Mouse (Mus musculus) hindbrain, embryonic 11.5 days (tissue): ENCODE data around the gene Tnpo3. TPM values are rescaled to one million over a fixed set of nuclear protein-coding genes. Genes with fewer than 3 reads are reported as not detected.

Source experiments
- ATAC-seq: fragments of 200-750 bp; cut with Nextera tagmentation; 2 replicates; pipeline ENCODE4 v1.8.0; 2017; ENCODE audit warnings: mild to moderate bottlenecking, moderate TSS enrichment, moderate library complexity; ENCODE audit not compliant: low FRiP score
- DNase-seq: peaks from one replicate; pipeline ENCODE4 v3.0.0-alpha.2; 2015; ENCODE audit warnings: low spot score
- H3K27ac ChIP-seq: fragments of 300-500 bp; sonication (generic); 2 replicates; pipeline ENCODE4 v1.5.1; 2014; ENCODE audit warnings: mild to moderate bottlenecking, low read depth, low read length
- H3K27me3 ChIP-seq: fragments of 300-500 bp; sonication (generic); 2 replicates; pipeline ENCODE4 v1.6.1; 2014; ENCODE audit warnings: mild to moderate bottlenecking, low read length, moderate library complexity, mixed read lengths; ENCODE audit not compliant: control insufficient read depth, insufficient read depth
- H3K36me3 ChIP-seq: fragments of 300-500 bp; sonication (generic); 2 replicates; pipeline ENCODE4 v1.6.1; 2014; ENCODE audit warnings: mild to moderate bottlenecking, low read length, moderate library complexity, mixed read lengths; ENCODE audit not compliant: control insufficient read depth, insufficient read depth
- H3K4me1 ChIP-seq: fragments of 300-500 bp; sonication (generic); replicated peaks from 2 replicates; pipeline ENCODE4 v1.6.1; 2014; ENCODE audit warnings: low read length, mixed read lengths; ENCODE audit not compliant: control insufficient read depth, insufficient read depth
- H3K4me2 ChIP-seq: fragments of 300-500 bp; sonication (generic); replicated peaks from 2 replicates; pipeline ENCODE4 v1.6.1; 2014; ENCODE audit warnings: mild to moderate bottlenecking, low read depth, low read length
- H3K4me3 ChIP-seq: fragments of 300-500 bp; sonication (generic); 2 replicates; pipeline ENCODE4 v1.5.1; 2014; ENCODE audit warnings: low read depth, low read length
- H3K9ac ChIP-seq: fragments of 300-500 bp; sonication (generic); 2 replicates; pipeline ENCODE4 v1.6.1; 2014; ENCODE audit warnings: low read depth, low read length
- H3K9me3 ChIP-seq: fragments of 300-500 bp; sonication (generic); 2 replicates; pipeline ENCODE4 v1.6.1; 2016; ENCODE audit warnings: low read length; ENCODE audit not compliant: control insufficient read depth
- WGBS: fragments of 180-500 bp; shearing (Covaris S2); extraction: QIAGEN DNeasy Blood & Tissue Kit; methylation state at CpG from one replicate; pipeline ENCODE4 v1.1.7; 2014; 5-methylcytosine and 5-hydroxymethylcytosine counted together
- polyA plus RNA-seq: library from polyadenylated mRNA; unstranded; fragments of >200 nt; fragmentation: Nextera tagmentation; extraction: Ambion mirVana; gene quantifications from 2 replicates; pipeline ENCODE4 v1.2.1, GENCODE M21; 2014

The Tnpo3 gene
- 97.3 and 118 TPM in 2 replicates for polyA plus RNA-seq

GRCm38 (mm10) chr6:29609111-29610019 lies at the start of gene Tnpo3:
Gene Tnpo3 (minus strand): TSS chr6:29609887.
- peak; percentile 97 for ATAC-seq
- Histone ChIP-seq H3K4me2 (peak within 1 kb of the TSS; percentile 78), H3K36me3 (no peaks in the 10 kb centered on the region), H3K9me3 (no peaks in the 10 kb centered on the region), H3K9ac (peak within 1 kb of the TSS; percentile 89), H3K27me3 (no peaks in the 10 kb centered on the region), H3K27ac (peak within 1 kb of the TSS; percentile 24; the same call in 1 of the 2 replicates), H3K4me1 (no peaks in the 10 kb centered on the region), H3K4me3 (peak within 1 kb of the TSS; percentile 95)
- peak; percentile 92 for DNase-seq
- WGBS: under 1% methylated on average over 67 of the region's 67 CpGs

DNA sequence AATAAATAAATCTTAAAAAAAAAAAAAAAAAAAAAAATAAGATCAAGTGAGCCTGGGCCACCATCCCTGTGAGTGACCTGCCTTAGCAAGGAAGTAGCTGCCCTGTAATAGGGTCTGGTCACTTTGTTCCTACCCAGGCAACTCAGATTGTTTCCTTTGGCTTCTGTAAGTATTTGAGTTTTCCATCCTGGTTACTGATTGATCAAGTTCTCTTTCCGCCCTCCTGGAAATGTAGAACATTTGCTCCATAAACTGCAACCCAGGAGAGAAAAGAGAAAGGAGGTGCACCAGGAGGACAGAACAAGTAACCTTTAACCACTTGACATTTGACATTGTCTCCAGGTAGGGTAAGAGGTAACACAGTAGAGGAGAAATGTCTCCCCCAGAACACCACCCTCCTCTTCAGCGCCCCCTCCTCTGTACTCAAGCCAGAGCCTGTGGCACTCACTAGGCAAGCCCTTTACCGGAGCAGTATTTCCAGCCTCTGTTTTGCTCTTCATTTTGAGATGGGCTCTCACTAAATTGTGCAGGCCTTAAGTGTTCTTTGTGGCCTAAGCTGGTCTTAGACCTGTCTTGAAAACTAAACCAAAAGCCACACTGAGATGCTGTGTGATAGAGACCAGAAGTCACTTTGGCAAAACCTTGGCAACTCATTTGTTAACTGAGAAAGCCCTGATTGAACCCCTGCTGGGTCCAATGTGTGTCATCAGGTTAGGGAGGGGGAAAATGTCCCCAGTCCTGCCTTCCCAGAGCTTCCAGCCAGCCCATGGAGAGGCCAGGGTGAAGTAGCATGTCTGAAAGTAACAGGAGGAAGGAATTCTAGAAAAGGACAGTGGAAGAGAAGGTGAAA lies 49.2 kb upstream of the Tnpo3 start:
- no peak for ATAC-seq
- no peak overlapping the region for H3K27ac ChIP-seq
- 78% methylated on average over 3 of the region's 3 CpGs for WGBS

DNA sequence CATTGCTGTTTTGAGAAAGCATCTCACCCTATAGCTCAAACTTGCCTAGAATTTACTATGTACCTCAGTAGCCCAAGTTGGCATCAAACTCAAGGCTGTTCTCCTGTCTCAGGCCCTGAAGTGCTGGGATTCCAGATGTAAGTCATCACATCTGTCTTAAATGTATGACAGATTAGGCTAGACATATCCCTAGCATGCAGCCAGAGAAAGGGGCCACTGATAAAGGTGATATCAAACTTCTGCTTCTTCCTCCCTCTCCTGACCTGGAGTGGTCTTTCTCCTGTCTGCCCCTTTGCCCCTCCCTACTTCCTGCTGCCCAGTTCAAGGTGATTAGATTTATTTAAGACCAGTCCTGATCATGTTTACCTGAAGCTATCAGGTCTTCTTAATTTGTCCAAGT lies 43.6 kb upstream of the Tnpo3 start:
- Histone ChIP-seq H3K9me3 (no peaks in the 10 kb centered on the region), H3K36me3 (no peaks in the 10 kb centered on the region), H3K27ac (no peak overlapping the region), H3K9ac (no peak overlapping the region), H3K4me3 (no peak overlapping the region), H3K4me2 (no peak overlapping the region), H3K27me3 (no peaks in the 10 kb centered on the region), H3K4me1 (no peaks in the 10 kb centered on the region)
- no peak for DNase-seq
- ATAC-seq: no peak

More for the DNA sequence above, 49.2 kb upstream of the Tnpo3 start:
- Histone ChIP-seq H3K9ac (no peak overlapping the region), H3K36me3 (no peaks in the 10 kb centered on the region), H3K9me3 (no peaks in the 10 kb centered on the region), H3K4me3 (no peak overlapping the region), H3K4me2 (no peak overlapping the region), H3K27me3 (no peaks in the 10 kb centered on the region), H3K4me1 (no peaks in the 10 kb centered on the region)
- no peak for DNase-seq

- Histone ChIP-seq H3K36me3 (no peaks in the 10 kb centered on the region), H3K9ac (no peak overlapping the region), H3K9me3 (no peaks in the 10 kb centered on the region), H3K27me3 (no peaks in the 10 kb centered on the region), H3K4me1 (no peaks in the 10 kb centered on the region), H3K27ac (no peak overlapping the region), H3K4me2 (no peak overlapping the region), H3K4me3 (no peak overlapping the region)
- ATAC-seq (no peak), DNase-seq (no peak)
- WGBS: 71% methylated on average over 10 of the region's 10 CpGs
Measured at GRCm38 (mm10) chr6:29650170-29650549, 40.5 kb upstream of the Tnpo3 start.

DNA sequence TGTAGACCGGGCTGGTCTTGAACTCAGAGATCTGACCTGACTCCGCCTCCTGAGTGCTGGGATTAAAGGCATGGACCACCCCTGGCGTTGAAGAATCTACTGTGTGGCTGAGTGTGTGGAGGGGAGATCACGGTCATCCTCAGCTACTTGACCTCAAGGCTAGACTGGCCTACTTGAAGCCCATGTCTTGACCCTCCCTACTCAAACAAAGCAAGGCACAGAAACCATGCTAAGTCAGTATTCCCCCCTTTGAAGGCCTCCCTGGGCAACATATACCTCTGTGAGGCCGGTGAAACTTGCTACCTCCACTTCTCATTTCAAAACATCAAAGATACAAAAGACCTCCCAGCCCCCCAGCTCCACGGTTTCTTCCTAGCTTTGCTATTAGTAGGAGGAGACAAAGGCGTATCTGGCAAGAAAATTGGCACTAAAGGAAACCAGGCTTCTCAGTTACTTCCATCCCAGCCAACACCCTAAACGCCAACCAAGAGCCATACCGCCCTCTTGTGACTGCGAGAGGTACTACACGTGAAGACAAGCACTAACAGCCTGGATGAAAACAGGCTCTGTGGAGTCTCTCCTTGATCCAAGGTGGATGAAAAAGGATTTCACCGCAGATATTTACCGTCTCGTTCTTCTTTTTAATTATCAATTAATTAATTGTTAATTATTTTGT lies 39.9 kb upstream of the Tnpo3 start:
- Histone ChIP-seq H3K27me3 (no peaks in the 10 kb centered on the region), H3K36me3 (no peaks in the 10 kb centered on the region), H3K4me1 (no peaks in the 10 kb centered on the region), H3K9me3 (no peaks in the 10 kb centered on the region), H3K4me2 (no peak overlapping the region), H3K27ac (no peak overlapping the region), H3K9ac (no peak overlapping the region), H3K4me3 (no peak overlapping the region)
- WGBS: 33% methylated on average over 14 of the region's 14 CpGs
- ATAC-seq (peak; percentile 53; the same call in 1 of the 2 replicates), DNase-seq (peak; percentile 91)

DNA sequence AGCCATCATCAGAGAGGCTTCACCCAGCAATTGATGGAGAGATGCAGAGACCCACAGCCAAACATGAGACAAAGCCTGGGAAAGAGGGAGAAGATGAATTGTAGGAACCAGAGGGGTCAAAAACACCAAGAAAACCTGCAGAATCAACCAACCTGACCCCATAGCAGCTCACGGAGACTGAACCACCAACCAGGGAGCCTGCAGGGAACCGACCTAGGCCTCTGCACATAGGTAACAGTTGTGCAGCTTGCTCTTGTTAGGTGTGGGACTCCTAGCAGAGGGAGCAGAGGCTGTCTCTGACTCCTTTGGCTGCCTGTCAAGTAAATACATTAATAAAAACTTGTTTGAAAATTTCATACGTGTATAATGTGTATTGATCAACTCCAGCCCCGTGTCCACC lies 32.1 kb upstream of the Tnpo3 start:
- ATAC-seq (no peak), DNase-seq (no peak)
- Histone ChIP-seq H3K4me1 (no peaks in the 10 kb centered on the region), H3K36me3 (no peaks in the 10 kb centered on the region), H3K4me2 (no peak overlapping the region), H3K27ac (no peak overlapping the region), H3K9me3 (no peaks in the 10 kb centered on the region), H3K9ac (no peak overlapping the region), H3K27me3 (no peaks in the 10 kb centered on the region), H3K4me3 (no peak overlapping the region)
- 79% methylated on average over 4 of the region's 4 CpGs for WGBS

DNA sequence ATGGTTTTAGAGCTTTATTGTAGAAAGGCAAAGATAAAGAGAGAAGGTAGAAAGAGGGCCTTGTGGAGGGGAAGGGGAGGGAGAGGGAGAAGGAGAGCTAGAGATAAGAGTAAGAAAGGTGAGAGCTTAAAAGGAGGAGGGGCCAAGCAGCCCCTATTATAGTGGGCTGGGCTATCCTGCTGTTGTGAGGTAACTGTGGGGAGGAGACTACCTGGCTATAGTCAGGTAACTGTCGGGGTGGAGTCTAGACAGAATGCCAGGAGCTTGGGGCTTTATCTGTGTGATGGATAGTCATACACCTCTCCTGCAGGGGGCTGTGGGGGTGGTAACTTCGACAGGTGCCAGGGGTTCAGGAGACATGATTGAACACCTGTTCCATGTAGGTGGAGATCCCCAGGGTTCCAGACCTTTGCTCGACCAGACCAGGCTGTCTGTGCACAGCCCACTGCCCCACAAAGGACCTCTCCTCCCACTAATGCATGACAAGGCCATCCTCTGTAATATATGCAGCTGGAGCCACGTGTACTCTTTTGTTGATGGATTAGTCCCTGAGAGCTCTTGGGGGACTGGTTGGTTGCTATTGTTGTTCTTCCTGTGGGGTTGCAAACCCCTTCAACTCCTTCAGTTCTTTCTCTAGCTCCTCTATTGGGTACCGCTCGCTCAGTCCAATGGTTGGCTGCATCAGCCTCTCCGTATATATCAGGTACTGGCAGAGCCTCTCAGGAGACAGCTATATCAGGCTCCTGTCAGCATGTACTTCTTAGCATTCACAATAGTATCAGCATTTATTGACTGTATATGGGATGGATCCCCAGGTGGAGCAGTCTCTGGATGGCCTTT lies 30.1 kb upstream of the Tnpo3 start:
- H3K4me3 ChIP-seq: no peak overlapping the region
- H3K9ac ChIP-seq: no peak overlapping the region

More for the DNA sequence above, 30.1 kb upstream of the Tnpo3 start:
- WGBS: 17% methylated on average over 7 of the region's 7 CpGs
- no peaks in the 10 kb centered on the region for H3K27me3 ChIP-seq
- no peaks in the 10 kb centered on the region for H3K4me1 ChIP-seq
- H3K36me3 ChIP-seq: no peaks in the 10 kb centered on the region
- H3K27ac ChIP-seq: no peak overlapping the region
- DNase-seq (peak; percentile 25), ATAC-seq (no peak)
- H3K9me3 ChIP-seq: no peaks in the 10 kb centered on the region
- no peak overlapping the region for H3K4me2 ChIP-seq
